ENCODE assay signal across 27 mouse cellular contexts in genomic region chr17:37011719-37012118, GRCm38 (mm10). TPM values are rescaled to one million over a fixed set of nuclear protein-coding genes. Genes with fewer than 3 reads are reported as not detected.
"Had no signal": no experiment of that assay in that cellular context is flagged by ENCODE, and none has a peak within 500 bp of the region (broad histone marks: within the 10 kb centered on the region; RNA-seq: fewer than 3 reads in every experiment).

No protein-coding gene starts in this region.

- H3K9me3 ChIP-seq: midbrain, embryonic 10.5 days; midbrain, embryonic 12.5 days; neural tube, embryonic 13.5 days; neural tube, embryonic 15.5 days had no signal

- H3K27ac ChIP-seq: midbrain, embryonic 10.5 days; midbrain, embryonic 12.5 days; neural tube, embryonic 13.5 days; neural tube, embryonic 15.5 days had no signal

- DNase-seq: lung, adult 18-20 months; lung, embryonic 14.5 days; lung, postnatal 10 days; lung, postnatal 4 days; midbrain, embryonic 14.5 days; retina, postnatal 1 day; right cerebral cortex, adult 18-20 months; right cerebral cortex, postnatal 25 days; right cerebral cortex, postnatal 4 days; spleen, adult 18-20 months; thymus, adult 18-20 months; thymus, postnatal 14 days; thymus, postnatal 36 days had no signal

- H3K4me3 ChIP-seq: midbrain, embryonic 10.5 days; midbrain, embryonic 12.5 days; myocyte; neural tube, embryonic 13.5 days; neural tube, embryonic 15.5 days had no signal

- H3K4me1 ChIP-seq: midbrain, embryonic 10.5 days; midbrain, embryonic 12.5 days had no signal

- H3K9ac ChIP-seq: lung, embryonic 14.5 days; midbrain, embryonic 12.5 days; neural tube, embryonic 13.5 days; neural tube, embryonic 15.5 days had no signal

- H3K27me3 ChIP-seq: midbrain, embryonic 12.5 days; neural tube, embryonic 13.5 days; neural tube, embryonic 15.5 days had no signal

- ATAC-seq: midbrain, embryonic 16.5 days had no signal

- H3K4me2 ChIP-seq: lung, embryonic 14.5 days; midbrain, embryonic 12.5 days; neural tube, embryonic 13.5 days; neural tube, embryonic 15.5 days had no signal

RNA-seq across cellular contexts. Expression of gene Zfp57, which starts 10.8 kb away (rescaled TPM):
- total RNA-seq: megakaryocyte, adult 5-6 weeks; megakaryocyte-erythroid progenitor cell, adult 5-6 weeks had no signal

RNA-seq across cellular contexts. Expression of gene Mog, which starts 11.5 kb away (rescaled TPM):
- total RNA-seq: megakaryocyte, adult 5-6 weeks; megakaryocyte-erythroid progenitor cell, adult 5-6 weeks had no signal
- polyA plus RNA-seq: small intestine, adult 2 months; stomach, embryonic 16.5 days; thymus, postnatal 0 days had no signal

RNA-seq across cellular contexts. Expression of gene H2-M5, which starts 22.4 kb away (rescaled TPM):
- total RNA-seq: megakaryocyte, adult 5-6 weeks; megakaryocyte-erythroid progenitor cell, adult 5-6 weeks had no signal

RNA-seq across cellular contexts. Expression of gene 2410137M14Rik, which starts 30.7 kb away (rescaled TPM):
- total RNA-seq: megakaryocyte, adult 5-6 weeks; megakaryocyte-erythroid progenitor cell, adult 5-6 weeks had no signal
- polyA plus RNA-seq: lung, embryonic 14.5 days; lung, embryonic 16.5 days; midbrain, embryonic 10.5 days; myocyte; neural tube, embryonic 11.5 days; neural tube, embryonic 15.5 days; small intestine, adult 2 months; stomach, embryonic 14.5 days; stomach, embryonic 16.5 days; thymus, postnatal 0 days had no signal
